ENCODE assay signal across 21 mouse cellular contexts in genomic region chr13:69236386-69236785, GRCm38 (mm10).
A peak's percentile ranks its signal among the peaks of the same experiment; 100 is the strongest.
DNase-seq lines count a peak whose midpoint lies in the region; ATAC-seq and TF ChIP-seq lines count a peak whose summit lies in the region.
"Had no signal": no experiment of that assay in that cellular context is flagged by ENCODE, and none has a peak within 500 bp of the region (broad histone marks: within the 10 kb centered on the region; RNA-seq: fewer than 3 reads in every experiment).

No protein-coding gene starts in this region.

- no peaks in the 10 kb centered on the region for H3K27me3 ChIP-seq in forebrain, embryonic 13.5 days
- no peaks in the 10 kb centered on the region for H3K27me3 ChIP-seq in forebrain, embryonic 10.5 days (ENCODE audit: poor library complexity, severe bottlenecking)
- H3K27me3 ChIP-seq in lung, embryonic 15.5 days = no peaks in the 10 kb centered on the region
- no peaks in the 10 kb centered on the region for H3K27me3 ChIP-seq in forebrain, embryonic 16.5 days (replicated peaks; ENCODE audit: control insufficient read depth, insufficient read depth, low read length)
- H3K27me3 ChIP-seq: embryonic facial prominence, embryonic 12.5 days had no signal

- whole genome bisulfite sequencing in forebrain, embryonic 13.5 days = 84% methylated on average over 5 of the region's 5 CpGs
- 90% methylated on average over 5 of the region's 5 CpGs for WGBS in forebrain, embryonic 10.5 days
- WGBS in lung, embryonic 15.5 days = 43% methylated on average over 5 of the region's 5 CpGs
- WGBS in lung, adult 2 months = 53% methylated on average over 5 of the region's 5 CpGs
- WGBS in forebrain, embryonic 16.5 days = 56% methylated on average over 5 of the region's 5 CpGs

- peak; percentile 79; the same call in 1 of the 2 replicates for ATAC-seq in forebrain, embryonic 13.5 days
- peak; percentile 60; the same call in 1 of the 2 replicates for ATAC-seq in lung, embryonic 15.5 days (ENCODE audit: borderline replicate concordance, extremely low read depth, low FRiP score, low TSS enrichment)
- peak; percentile 94 for ATAC-seq in forebrain, embryonic 16.5 days
- ATAC-seq: CD4-positive, CD25-positive, alpha-beta regulatory T cell, adult 4 months; liver, postnatal 0 days had no signal

- TF ChIP-seq POLR2A in lung, adult 2 months (IDR thresholded peaks at IDR 0.05; ENCODE audit: borderline replicate concordance, extremely low read depth, low read depth, low read length) = no peak

- TF ChIP-seq CTCF in lung, adult 2 months (IDR thresholded peaks at IDR 0.05; ENCODE audit: insufficient read depth, low read length) = no peak

- H3K36me3 ChIP-seq in forebrain, embryonic 13.5 days (ENCODE audit: poor library complexity, severe bottlenecking) = no peaks in the 10 kb centered on the region
- H3K36me3 ChIP-seq in forebrain, embryonic 10.5 days (replicated peaks) = no peaks in the 10 kb centered on the region
- H3K36me3 ChIP-seq in lung, embryonic 15.5 days = no peaks in the 10 kb centered on the region
- no peaks in the 10 kb centered on the region for H3K36me3 ChIP-seq in forebrain, embryonic 16.5 days (ENCODE audit: control insufficient read depth, insufficient read depth)
- H3K36me3 ChIP-seq: embryonic facial prominence, embryonic 12.5 days; hindbrain, embryonic 10.5 days; limb, embryonic 10.5 days had no signal

- H3K4me2 ChIP-seq in forebrain, embryonic 13.5 days = no peak overlapping the region
- no peak overlapping the region for H3K4me2 ChIP-seq in lung, embryonic 15.5 days
- no peak overlapping the region for H3K4me2 ChIP-seq in forebrain, embryonic 16.5 days (ENCODE audit: low read length)
- H3K4me2 ChIP-seq: embryonic facial prominence, embryonic 12.5 days had no signal

- no peak overlapping the region for H3K9ac ChIP-seq in forebrain, embryonic 13.5 days
- no peak overlapping the region for H3K9ac ChIP-seq in lung, embryonic 15.5 days
- no peak overlapping the region for H3K9ac ChIP-seq in forebrain, embryonic 16.5 days (replicated peaks; ENCODE audit: low read depth, low read length)
- H3K9ac ChIP-seq: embryonic facial prominence, embryonic 12.5 days; liver, postnatal 0 days had no signal

- no peaks in the 10 kb centered on the region for H3K9me3 ChIP-seq in forebrain, embryonic 13.5 days (replicated peaks)
- H3K9me3 ChIP-seq in forebrain, embryonic 10.5 days = no peaks in the 10 kb centered on the region
- no peaks in the 10 kb centered on the region for H3K9me3 ChIP-seq in lung, embryonic 15.5 days
- no peaks in the 10 kb centered on the region for H3K9me3 ChIP-seq in forebrain, embryonic 16.5 days (ENCODE audit: control insufficient read depth, low read length)
- H3K9me3 ChIP-seq: embryonic facial prominence, embryonic 12.5 days; hindbrain, embryonic 10.5 days; limb, embryonic 10.5 days had no signal

- no peak overlapping the region for H3K4me3 ChIP-seq in forebrain, embryonic 13.5 days
- no peak overlapping the region for H3K4me3 ChIP-seq in forebrain, embryonic 10.5 days
- no peak overlapping the region for H3K4me3 ChIP-seq in lung, embryonic 15.5 days
- H3K4me3 ChIP-seq in lung, adult 2 months (replicated peaks; ENCODE audit: extremely low read depth, low read depth, low read length) = no peak overlapping the region
- H3K4me3 ChIP-seq in forebrain, embryonic 16.5 days (replicated peaks; ENCODE audit: low read length) = no peak overlapping the region
- H3K4me3 ChIP-seq: embryonic facial prominence, embryonic 12.5 days; erythroblast, embryonic 14.5 days; hindbrain, embryonic 10.5 days; limb, embryonic 10.5 days had no signal

- H3K27ac ChIP-seq in forebrain, embryonic 13.5 days = no peak overlapping the region
- no peak overlapping the region for H3K27ac ChIP-seq in forebrain, embryonic 10.5 days
- no peak overlapping the region for H3K27ac ChIP-seq in lung, embryonic 15.5 days
- H3K27ac ChIP-seq in forebrain, embryonic 16.5 days (ENCODE audit: low read length) = peak overlapping the region; percentile 10; the same call in 1 of the 2 replicates
- H3K27ac ChIP-seq: embryonic facial prominence, embryonic 12.5 days; hindbrain, embryonic 10.5 days; limb, embryonic 10.5 days had no signal

- DNase-seq in forebrain, embryonic 10.5 days (ENCODE audit: extremely low spot score, low spot score) = no peak
- DNase-seq in lung, adult 2 months = no peak
- DNase-seq in layer of hippocampus, postnatal 10 days (ENCODE audit: low spot score in 2 of 2) = peak; percentile 32 to 35
- DNase-seq in adrenal gland, adult (ENCODE audit: inconsistent age in 2 of 2, low spot score in 1 of 2) = no peak
- DNase-seq in left cerebral cortex, adult 18-20 months (ENCODE audit: low spot score in 2 of 2) = no peak
- DNase-seq: adrenal gland, postnatal 36 days; cerebellum, adult 8-10 months; gastrocnemius, postnatal 25 days; kidney, adult 18-20 months; kidney, postnatal 10 days; liver, postnatal 0 days; retina, postnatal 1 day; thymus, adult 2 months had no signal

- H3K4me1 ChIP-seq in forebrain, embryonic 13.5 days = no peaks in the 10 kb centered on the region
- no peaks in the 10 kb centered on the region for H3K4me1 ChIP-seq in forebrain, embryonic 10.5 days
- no peaks in the 10 kb centered on the region for H3K4me1 ChIP-seq in lung, embryonic 15.5 days
- H3K4me1 ChIP-seq in lung, adult 2 months (ENCODE audit: control insufficient read depth, insufficient read depth, low read length) = no peaks in the 10 kb centered on the region
- peaks cover 3% of the 10 kb centered on the region for H3K4me1 ChIP-seq in forebrain, embryonic 16.5 days (replicated peaks; ENCODE audit: control insufficient read depth, insufficient read depth, low read length)
- H3K4me1 ChIP-seq: embryonic facial prominence, embryonic 12.5 days; limb, embryonic 10.5 days had no signal

Comparison
In these comparisons a context has a peak if more than half of its experiments do, and no peak if none do; other contexts are left out.
1. DNase-seq: peak in layer of hippocampus, postnatal 10 days (2 of 2); none in forebrain, embryonic 10.5 days (single experiment), lung, adult 2 months (single experiment), adrenal gland, adult (0 of 2) and left cerebral cortex, adult 18-20 months (0 of 2).
2. Peak in every context shown above with its lines, with median percentiles within 50 percentile points of each other: ATAC-seq.